Mouse (Mus musculus): Measurements from ENCODE around the gene Gng7.
"Not testable (repeated sequence)": the region's sequence is repeated elsewhere in the genome, so short reads cannot be mapped to it uniquely, and the experiment has no call there.

Gene Gng7

DNA sequence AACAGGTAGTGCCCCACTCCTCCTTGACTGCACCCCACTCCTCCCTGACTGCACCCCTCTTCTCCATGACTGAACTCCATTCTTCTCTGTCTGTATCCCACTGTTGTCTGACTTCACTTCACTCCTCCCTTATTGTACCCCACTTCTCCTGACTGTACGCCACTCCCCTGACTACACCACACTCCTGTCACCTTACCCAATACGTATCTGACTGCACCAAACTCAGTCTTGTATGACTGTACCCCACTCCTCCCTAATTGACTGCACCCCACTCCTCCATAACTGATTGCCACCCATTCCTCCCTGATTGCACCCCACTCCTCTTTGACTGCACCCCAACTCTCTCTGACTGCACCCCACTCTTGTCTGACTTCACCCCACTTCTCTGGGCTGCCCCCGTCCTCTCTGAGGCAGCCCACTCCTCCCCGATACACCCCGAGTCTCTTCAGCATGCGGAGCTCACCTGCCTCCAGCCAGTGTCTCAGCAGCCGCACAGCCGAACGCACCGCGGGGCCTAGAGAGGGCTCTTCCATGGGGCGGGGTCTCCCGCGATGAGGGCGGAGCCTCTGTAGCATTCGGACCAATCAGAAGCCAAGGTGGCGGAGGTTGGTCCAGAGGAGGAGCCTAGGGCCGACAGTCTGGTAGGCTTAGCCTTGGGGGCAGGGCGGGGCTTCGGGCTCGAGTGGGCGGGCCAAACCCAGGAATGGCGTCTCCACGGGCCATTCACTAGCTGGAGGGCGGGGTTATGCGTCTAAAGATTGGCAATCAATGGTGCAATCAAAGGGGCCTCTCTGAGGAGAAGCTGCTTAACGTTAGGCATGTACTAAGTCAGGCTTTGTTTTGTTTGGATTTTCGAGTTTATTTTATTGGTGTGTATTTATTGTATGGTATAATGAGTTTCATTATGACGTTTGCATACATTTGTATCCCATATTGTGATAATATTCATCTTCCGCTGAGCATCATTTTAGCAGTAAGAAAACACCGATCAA, at the start of gene Gng7:
TSS of gene Gng7 (minus strand) at position 553 of the 992 bp plus-strand sequence.
- DNase-seq, result peak; percentile 99

GRCm38 (mm10) chr10:81064519-81064918, 49.8 kb upstream of the Gng7 start:
- not testable (repeated sequence) for DNase-seq

GRCm38 (mm10) chr10:81062710-81063109, 48.0 kb upstream of the Gng7 start:
- no peak for DNase-seq

DNA sequence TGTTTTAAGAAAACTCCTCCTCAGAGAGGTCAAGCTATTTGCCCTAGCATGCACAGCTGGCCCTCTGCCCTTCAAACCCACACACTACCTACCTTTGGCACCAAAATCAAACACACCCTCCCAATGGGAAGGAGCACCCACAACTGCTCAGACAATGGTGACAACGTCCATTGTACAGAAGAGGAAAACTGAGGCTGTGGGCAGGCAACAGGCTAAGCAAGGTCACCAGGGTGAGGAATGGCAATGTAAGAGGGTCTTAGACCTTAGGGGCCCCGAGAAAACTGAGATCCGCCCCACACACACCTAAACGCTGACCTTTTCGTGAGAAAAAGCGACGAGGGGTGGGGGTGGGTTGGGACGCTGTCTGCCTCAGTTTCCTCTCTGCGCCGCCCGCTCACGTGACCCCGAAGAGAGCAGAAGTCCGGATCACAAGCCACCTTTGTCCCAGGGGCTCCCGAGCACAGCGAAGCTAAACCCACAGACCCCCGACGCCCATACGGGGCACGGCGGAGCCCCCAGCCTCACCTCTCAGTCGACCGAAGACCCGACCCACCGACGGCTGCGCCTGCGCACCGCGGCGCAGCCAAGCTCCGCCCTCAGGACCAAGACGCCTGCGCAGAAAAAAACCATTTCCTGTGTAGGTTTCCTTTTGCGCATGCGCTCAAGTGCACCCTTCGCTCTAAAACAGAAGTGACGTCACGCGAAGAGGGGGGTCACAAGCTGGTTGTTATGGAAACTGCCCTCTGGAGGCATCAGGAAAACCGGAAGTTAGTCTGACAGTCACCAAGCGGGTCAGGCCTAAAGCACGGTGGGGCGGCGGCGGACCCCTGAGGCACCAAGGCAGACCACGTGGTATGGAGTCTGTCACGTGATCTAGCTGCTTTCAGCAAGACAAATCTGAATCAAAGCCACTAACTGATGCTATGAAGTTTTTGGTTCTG, 45.1 kb upstream of the Gng7 start, which contains the start of gene Sgta:
TSS of gene Sgta (minus strand) at position 579 of the 941 bp plus-strand sequence.
- DNase-seq, result peak; percentile 100

DNA sequence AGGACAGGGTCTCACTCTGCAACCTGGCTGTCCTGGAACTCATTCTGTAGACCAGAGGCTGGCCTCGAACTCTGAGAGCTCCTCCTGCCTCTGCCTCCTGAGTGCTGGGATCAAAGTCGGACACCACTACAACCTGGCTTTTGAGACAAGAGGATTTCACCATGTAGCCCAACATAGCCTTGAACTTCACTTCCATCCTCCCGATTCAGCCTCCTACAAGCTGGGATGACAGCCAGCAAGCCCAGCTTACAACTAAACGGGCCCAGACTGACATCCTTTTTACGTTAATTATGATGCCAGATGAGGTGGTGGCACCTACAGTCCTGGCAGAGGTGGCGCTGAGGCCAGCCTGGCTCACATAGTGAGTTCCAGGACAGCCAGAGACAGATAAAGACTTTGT, 44.2 kb upstream of the Gng7 start:
- DNase-seq, result no peak

- DNase-seq, result no peak
These were observed 42.8 kb upstream of the Gng7 start for GRCm38 (mm10) chr10:81057406-81058130.

DNA sequence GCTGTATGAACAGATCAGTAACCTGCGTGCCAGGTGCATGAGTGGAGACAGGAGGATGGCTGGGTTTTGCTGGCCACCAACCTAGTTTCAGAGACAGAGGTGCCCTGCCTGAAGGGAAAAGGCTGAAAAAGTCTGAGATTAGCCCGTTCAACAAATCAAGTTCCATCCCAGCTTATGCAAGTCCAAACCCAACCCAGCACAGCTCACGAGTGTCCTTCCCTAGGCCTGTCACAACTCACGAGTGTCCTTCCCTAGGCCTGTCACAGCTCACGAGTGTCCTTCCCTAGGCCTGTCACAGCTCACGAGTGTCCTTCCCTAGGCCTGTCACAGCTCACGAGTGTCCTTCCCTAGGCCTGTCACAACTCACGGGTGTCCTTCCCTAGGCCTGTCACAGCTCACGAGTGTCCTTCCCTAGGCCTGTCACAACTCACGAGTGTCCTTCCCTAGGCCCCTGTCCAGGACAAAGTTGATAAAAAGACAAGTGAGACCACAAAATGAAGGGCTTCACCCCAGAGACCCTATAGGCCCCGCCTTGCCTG, 41.1 kb upstream of the Gng7 start:
- DNase-seq, result not testable (repeated sequence)

GRCm38 (mm10) chr10:81055169-81055568, 40.4 kb upstream of the Gng7 start:
- no peak for DNase-seq

DNA sequence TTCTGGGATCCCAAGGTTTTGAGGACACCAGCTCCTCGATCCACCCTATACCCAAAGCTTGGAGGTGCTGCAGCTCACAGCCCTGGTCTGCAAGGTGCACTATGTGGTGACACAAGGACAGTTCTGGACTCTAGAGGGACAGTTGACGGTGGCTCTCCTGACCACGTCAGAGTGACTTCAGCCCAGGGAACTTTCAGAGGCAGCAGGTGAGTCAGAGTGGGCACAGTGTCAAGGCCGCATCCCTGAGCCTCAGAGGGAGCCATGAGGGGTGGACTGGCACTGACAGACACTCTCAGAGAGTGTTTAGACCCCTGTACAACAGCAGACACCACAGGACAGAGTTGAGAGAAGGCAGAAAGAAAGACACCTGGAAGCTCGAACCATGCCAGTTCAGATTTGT, 37.8 kb upstream of the Gng7 start:
- DNase-seq, result no peak

DNA sequence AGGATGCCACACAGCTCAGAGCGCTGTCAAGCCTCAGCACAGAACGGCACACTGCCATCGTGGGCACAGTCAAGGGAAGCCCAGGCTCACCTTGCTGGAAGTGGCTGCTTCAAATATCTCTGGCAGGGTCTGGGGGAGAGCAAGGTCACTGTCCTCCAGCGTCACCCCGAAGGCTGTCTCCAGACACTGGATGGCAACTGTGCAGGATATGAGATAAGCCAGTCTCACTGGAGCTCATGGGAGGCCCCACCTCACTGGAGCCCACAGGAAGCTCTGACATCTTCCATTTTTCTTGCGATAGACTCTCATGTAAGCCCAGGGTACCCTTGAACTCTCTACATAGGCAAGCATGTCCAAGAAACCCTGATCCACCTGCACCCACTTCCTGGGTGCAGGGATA, 36.4 kb upstream of the Gng7 start:
- no peak for DNase-seq

DNA sequence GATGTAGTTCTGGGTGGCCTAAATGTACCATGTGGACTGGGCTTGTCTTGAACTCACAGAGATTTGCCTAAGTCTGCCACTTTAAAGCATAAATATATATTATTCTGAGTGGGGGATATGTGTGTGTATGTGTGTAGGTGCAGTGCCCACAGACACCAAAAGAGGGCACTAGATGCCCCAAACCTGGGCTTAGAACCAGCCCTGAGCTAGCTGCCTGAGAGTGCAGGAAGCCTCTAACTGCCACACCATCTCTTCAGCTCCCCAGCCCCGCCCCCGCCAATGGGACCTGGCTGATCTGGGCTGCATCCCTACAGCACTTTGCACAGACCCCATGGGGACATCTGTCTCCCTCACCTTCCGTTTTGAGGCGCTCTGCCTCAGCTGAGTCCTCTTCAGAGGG, 35.9 kb upstream of the Gng7 start:
- DNase-seq, result no peak

DNA sequence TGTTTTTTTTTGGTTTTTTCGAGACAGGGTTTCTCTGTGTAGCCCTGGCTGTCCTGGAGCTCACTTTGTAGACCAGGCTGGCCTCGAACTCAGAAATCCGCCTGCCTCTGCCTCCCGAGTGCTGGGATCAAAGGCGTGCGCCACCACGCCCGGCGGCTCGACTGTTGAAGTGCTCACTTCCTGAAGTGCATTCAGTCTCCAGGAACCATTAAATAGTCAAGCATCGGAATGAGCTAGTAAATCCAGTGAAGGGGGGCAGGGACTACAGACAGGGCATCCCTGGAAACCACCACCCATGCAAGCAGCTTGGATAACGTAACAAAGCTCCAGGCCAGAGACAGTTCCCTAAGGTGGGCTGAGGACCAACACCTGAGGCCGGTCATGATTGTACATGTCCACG, 30.5 kb upstream of the Gng7 start:
- not testable (repeated sequence) for DNase-seq

DNA sequence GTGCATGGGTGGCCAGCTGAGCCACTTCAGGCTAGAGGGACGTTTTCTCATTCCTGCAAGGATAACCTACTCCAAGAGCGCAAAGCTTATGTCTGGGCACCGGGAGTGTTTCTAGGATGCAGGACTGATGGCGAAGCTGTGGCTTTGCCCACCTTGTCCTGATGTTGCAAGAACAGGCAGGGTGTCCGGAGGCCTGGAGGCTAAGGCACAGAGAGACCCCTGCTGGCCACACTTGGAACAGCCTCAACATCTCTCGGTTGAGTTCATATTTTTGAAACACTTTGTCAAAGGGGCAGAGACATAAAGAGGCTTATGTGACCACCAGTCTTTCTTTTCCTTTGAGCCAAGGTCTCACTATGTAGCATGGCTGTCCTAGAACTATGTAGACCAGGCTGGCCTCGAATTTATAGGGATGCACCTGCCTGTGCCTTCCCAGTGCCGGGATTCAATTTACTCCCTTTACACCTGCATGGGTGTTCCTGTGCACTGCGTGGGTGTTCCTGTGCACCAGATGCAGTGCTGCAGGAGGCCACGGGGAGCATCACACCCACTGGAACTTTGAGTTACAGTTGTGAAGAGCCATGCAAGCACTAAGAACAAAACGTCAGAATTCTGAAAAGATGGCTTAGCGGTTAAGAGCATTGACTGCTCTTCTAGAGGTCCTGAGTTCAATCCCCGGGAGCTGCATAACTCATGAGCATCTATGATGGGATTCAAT, 26.9 kb upstream of the Gng7 start:
- DNase-seq, result peak; percentile 71

- DNase-seq, result peak; percentile 98
These were observed 22.3 kb upstream of the Gng7 start, which contains the start of gene Slc39a3 for GRCm38 (mm10) chr10:81036988-81037580. Slc39a3 (minus strand) TSS chr10:81037426.

DNA sequence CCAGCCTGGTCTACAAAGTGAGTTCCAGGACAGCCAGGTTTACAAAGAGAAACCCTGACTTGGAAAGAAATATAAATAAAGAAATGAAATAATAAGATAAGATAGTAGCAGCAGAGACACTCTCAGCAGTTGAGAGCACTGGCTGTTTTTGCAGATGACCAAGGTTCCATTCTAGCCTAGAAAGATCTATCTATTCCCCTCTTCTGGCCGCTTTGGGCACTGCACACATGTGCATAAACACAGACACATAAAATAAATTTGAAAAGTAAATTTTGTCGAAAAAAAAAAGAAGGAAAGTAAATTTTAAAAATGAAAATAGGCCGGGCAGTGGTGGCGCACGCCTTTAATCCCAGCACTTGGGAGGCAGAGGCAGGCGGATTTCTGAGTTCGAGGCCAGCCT, 21.5 kb upstream of the Gng7 start:
- DNase-seq, result no peak

DNA sequence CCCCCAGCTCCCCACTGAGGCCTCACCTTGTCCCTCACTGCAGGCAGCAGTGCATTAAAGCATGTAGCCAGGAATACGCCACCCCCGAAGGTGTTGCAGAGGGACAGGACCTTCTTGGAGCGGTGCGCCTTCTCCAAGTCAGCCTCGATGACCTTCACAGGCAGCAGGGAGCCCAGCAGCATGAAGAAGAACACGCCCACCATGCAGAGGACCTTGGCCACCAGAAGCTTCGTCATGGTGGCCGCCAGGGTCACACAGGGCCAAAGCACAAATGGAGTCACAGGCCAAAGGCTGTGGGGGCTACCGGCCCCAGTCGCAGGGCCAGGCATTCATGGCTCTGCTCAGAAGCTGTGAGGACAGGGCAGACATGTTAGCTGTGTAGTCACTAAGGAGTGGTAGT, 18.8 kb upstream of the Gng7 start:
- peak; percentile 35 for DNase-seq

- peak; percentile 67 for DNase-seq
These were observed 14.3 kb upstream of the Gng7 start for GRCm38 (mm10) chr10:81029031-81029430.

DNA sequence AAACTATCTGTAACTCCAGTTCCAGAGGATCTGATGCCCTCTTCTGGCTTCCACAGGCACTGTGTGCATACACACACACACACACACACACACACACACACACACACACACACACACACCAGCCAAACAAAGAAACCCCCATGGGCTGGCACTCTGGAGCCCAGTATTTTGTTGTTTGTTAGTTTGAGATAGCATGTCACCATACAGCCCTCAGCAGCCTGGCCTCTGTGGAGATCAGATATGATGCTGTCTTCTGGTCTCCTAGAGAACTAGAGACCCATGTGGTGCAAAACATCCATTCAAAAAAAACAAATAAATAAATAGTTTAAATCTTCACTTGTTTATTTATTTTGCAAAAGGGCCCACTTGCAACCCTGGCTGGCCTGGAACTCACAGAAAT, 13.5 kb upstream of the Gng7 start:
- DNase-seq, result peak; percentile 46

GRCm38 (mm10) chr10:81027331-81027730, 12.6 kb upstream of the Gng7 start:
- DNase-seq, result peak; percentile 89

DNA sequence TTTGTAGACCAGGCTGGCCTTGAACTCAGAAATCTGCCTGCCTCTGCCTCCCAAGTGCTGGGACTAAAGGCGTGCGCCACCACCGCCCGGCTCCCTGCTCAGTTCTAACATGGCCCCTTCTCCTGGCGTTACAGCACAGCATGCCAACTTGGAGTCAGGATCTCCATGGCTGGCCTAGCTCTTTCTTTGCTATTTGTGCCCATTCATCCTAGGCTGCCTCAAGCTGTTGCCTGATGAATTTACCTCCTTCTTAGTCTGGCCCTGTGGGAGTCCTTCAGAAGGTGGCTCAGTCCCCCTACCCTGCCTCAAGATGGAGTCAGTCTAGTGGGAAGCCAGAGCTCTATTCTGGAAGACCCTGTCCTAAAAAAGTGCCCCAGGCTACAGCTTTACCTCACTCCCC, 12.1 kb upstream of the Gng7 start:
- DNase-seq, result peak; percentile 52

GRCm38 (mm10) chr10:81025639-81026275, 11.0 kb upstream of the Gng7 start, which contains the start of gene Diras1:
Diras1 (minus strand) TSS chr10:81025662.
- peak; percentile 52 for DNase-seq
